Mouse (Mus musculus) limb, embryonic 14.5 days (tissue): ENCODE data around the gene Samd4. TPM values are rescaled to one million over a fixed set of nuclear protein-coding genes. Genes with fewer than 3 reads are reported as not detected.

ENCODE experiments used
- ATAC-seq: fragments of 200-750 bp; cut with Nextera tagmentation; 2 replicates; pipeline ENCODE4 v1.8.0; 2017; ENCODE audit warnings: low read depth, moderate number of reproducible peaks, moderate TSS enrichment; ENCODE audit not compliant: low FRiP score
- DNase-seq: peaks from one replicate; pipeline ENCODE4 v3.0.0-alpha.2; 2015; ENCODE audit warnings: low spot score
- H3K27ac ChIP-seq: fragments of 300-500 bp; sonication (generic); replicated peaks from 2 replicates; pipeline ENCODE4 v1.5.1; 2014; ENCODE audit warnings: low read depth, mild to moderate bottlenecking, low read length, moderate library complexity, mixed read lengths
- H3K27me3 ChIP-seq: fragments of 300-500 bp; sonication (generic); 2 replicates; pipeline ENCODE4 v1.6.1; 2014; ENCODE audit warnings: low read length, mixed read lengths; ENCODE audit not compliant: control insufficient read depth, insufficient read depth
- H3K36me3 ChIP-seq: fragments of 300-500 bp; sonication (generic); 2 replicates; pipeline ENCODE4 v1.6.1; 2014; ENCODE audit warnings: mild to moderate bottlenecking, low read length, moderate library complexity, mixed read lengths; ENCODE audit not compliant: control insufficient read depth, insufficient read depth
- H3K4me1 ChIP-seq: fragments of 300-500 bp; sonication (generic); 2 replicates; pipeline ENCODE4 v1.6.1; 2014; ENCODE audit warnings: antibody characterized with exemption, low read length, mixed read lengths; ENCODE audit not compliant: control insufficient read depth, insufficient read depth
- H3K4me2 ChIP-seq: fragments of 300-500 bp; sonication (generic); replicated peaks from 2 replicates; pipeline ENCODE4 v1.6.1; 2014; ENCODE audit warnings: low read depth, mild to moderate bottlenecking, low read length, moderate library complexity; ENCODE audit not compliant: severe bottlenecking
- H3K4me3 ChIP-seq: fragments of 300-500 bp; sonication (generic); replicated peaks from 2 replicates; pipeline ENCODE4 v1.5.1; 2014; ENCODE audit warnings: low read length
- H3K9ac ChIP-seq: fragments of 300-500 bp; sonication (generic); 2 replicates; pipeline ENCODE4 v1.6.1; 2014; ENCODE audit warnings: mild to moderate bottlenecking, low read depth, low read length, moderate library complexity; ENCODE audit not compliant: severe bottlenecking
- H3K9me3 ChIP-seq: fragments of 300-500 bp; sonication (generic); 2 replicates; pipeline ENCODE4 v1.6.1; 2016; ENCODE audit warnings: low read length; ENCODE audit not compliant: control insufficient read depth
- POLR2A ChIP-seq: fragments of 200-500 bp; IDR thresholded peaks from 2 replicates; pipeline ENCODE4 v1.8.0; 2012; ENCODE audit warnings: inconsistent platforms, mild to moderate bottlenecking, moderate library complexity, borderline replicate concordance; ENCODE audit not compliant: insufficient read depth, insufficient read length; ENCODE audit errors: extremely low read depth
- WGBS: fragments of 180-500 bp; shearing (Covaris S2); extraction: QIAGEN DNeasy Blood & Tissue Kit; methylation state at CpG from one replicate; pipeline ENCODE4 v1.1.7; 2014; 5-methylcytosine and 5-hydroxymethylcytosine counted together
- polyA plus RNA-seq, 2 experiments: library from polyadenylated mRNA; depleted of rRNA in 1 of 2; stranded (reverse) in 1 of 2; unstranded in 1 of 2; fragments of >200 nt; fragmentation: Nextera tagmentation in 1 of 2; extraction: Ambion mirVana in 1 of 2; gene quantifications; 2 replicates each; pipeline versions ENCODE4 v1.2.1 to v1.2.3; 2012 to 2014

Samd4 gene
- polyA plus RNA-seq, 2 experiments: 9.6 to 23.9 TPM

GRCm38 (mm10) chr14:46924422-46924821, 41.8 kb downstream of the Samd4 start:
- H3K36me3 ChIP-seq: no peaks in the 10 kb centered on the region
- H3K27ac ChIP-seq: no peak overlapping the region
- DNase-seq (no peak), ATAC-seq (no peak)
- peaks cover 11% of the 10 kb centered on the region for H3K4me1 ChIP-seq
- no peak overlapping the region for H3K4me3 ChIP-seq
- H3K9ac ChIP-seq: no peak overlapping the region
- no peak for TF ChIP-seq POLR2A
- no peak overlapping the region for H3K4me2 ChIP-seq
- H3K9me3 ChIP-seq: no peaks in the 10 kb centered on the region
- no peaks in the 10 kb centered on the region for H3K27me3 ChIP-seq
- 79% methylated on average over 5 of the region's 5 CpGs for WGBS

GRCm38 (mm10) chr14:46928556-46928955, 45.9 kb downstream of the Samd4 start:
- WGBS: 92% methylated on average over 6 of the region's 6 CpGs
- Histone ChIP-seq H3K9me3 (no peaks in the 10 kb centered on the region), H3K9ac (no peak overlapping the region), H3K36me3 (no peaks in the 10 kb centered on the region), H3K27ac (no peak overlapping the region), H3K4me3 (no peak overlapping the region), H3K4me1 (peaks cover 14% of the 10 kb centered on the region), H3K4me2 (no peak overlapping the region), H3K27me3 (no peaks in the 10 kb centered on the region)
- no peak for DNase-seq
- no peak for TF ChIP-seq POLR2A
- no peak for ATAC-seq

GRCm38 (mm10) chr14:46932121-46932520, 49.5 kb downstream of the Samd4 start:
- H3K9me3 ChIP-seq: no peaks in the 10 kb centered on the region
- H3K27ac ChIP-seq: no peak overlapping the region
- 84% methylated on average over 13 of the region's 13 CpGs for WGBS
- no peak overlapping the region for H3K4me2 ChIP-seq
- H3K4me1 ChIP-seq: 0 out of 2 replicates have a peak, but pooled peaks cover 2% of the 10 kb centered on the region
- no peak overlapping the region for H3K4me3 ChIP-seq
- no peaks in the 10 kb centered on the region for H3K27me3 ChIP-seq
- TF ChIP-seq POLR2A: no peak
- no peak overlapping the region for H3K9ac ChIP-seq
- no peaks in the 10 kb centered on the region for H3K36me3 ChIP-seq
- ATAC-seq (no peak), DNase-seq (no peak)

- Histone ChIP-seq H3K9me3 (no peaks in the 10 kb centered on the region), H3K4me1 (0 out of 2 replicates have a peak, but pooled peaks cover 2% of the 10 kb centered on the region), H3K27me3 (no peaks in the 10 kb centered on the region), H3K36me3 (no peaks in the 10 kb centered on the region), H3K27ac (no peak overlapping the region), H3K4me2 (no peak overlapping the region), H3K4me3 (no peak overlapping the region), H3K9ac (no peak overlapping the region)
- no peak for TF ChIP-seq POLR2A
- DNase-seq (no peak), ATAC-seq (0 out of 2 replicates have a peak, but pooled peaks have one; percentile 23)
- WGBS: 49% methylated on average over 6 of the region's 6 CpGs
Observed at GRCm38 (mm10) chr14:46932708-46933107, 50.1 kb downstream of the Samd4 start.

GRCm38 (mm10) chr14:46941077-46941476, 58.4 kb downstream of the Samd4 start:
- TF ChIP-seq POLR2A: no peak
- 21% methylated on average over 6 of the region's 6 CpGs for WGBS
- Histone ChIP-seq H3K4me1 (peaks cover 23% of the 10 kb centered on the region), H3K27me3 (no peaks in the 10 kb centered on the region), H3K36me3 (no peaks in the 10 kb centered on the region), H3K9me3 (no peaks in the 10 kb centered on the region), H3K9ac (no peak overlapping the region), H3K4me3 (no peak overlapping the region), H3K4me2 (0 out of 2 replicates have a peak overlapping the region, but pooled peaks have one; percentile 20), H3K27ac (peak overlapping the region; percentile 84)
- ATAC-seq (peak; percentile 50), DNase-seq (no peak)
